Mouse (Mus musculus) hindbrain, embryonic 16.5 days (tissue): ENCODE measurements around the gene Dntt. TPM values are rescaled to one million over a fixed set of nuclear protein-coding genes. Genes with fewer than 3 reads are reported as not detected.

Experiments
- ATAC-seq: fragments of 200-750 bp; cut with Nextera tagmentation; 2 replicates; pipeline ENCODE4 v1.8.0; 2017; ENCODE audit warnings: moderate TSS enrichment, moderate library complexity
- H3K27ac ChIP-seq: fragments of 300-500 bp; sonication (generic); 2 replicates; pipeline ENCODE4 v1.5.1; 2014; ENCODE audit warnings: low read depth, mild to moderate bottlenecking, control low read depth, low read length, moderate library complexity
- H3K27me3 ChIP-seq: fragments of 300-500 bp; sonication (generic); replicated peaks from 2 replicates; pipeline ENCODE4 v1.6.1; 2014; ENCODE audit warnings: low read length; ENCODE audit not compliant: control insufficient read depth, insufficient read depth
- H3K36me3 ChIP-seq: fragments of 300-500 bp; sonication (generic); 2 replicates; pipeline ENCODE4 v1.6.1; 2014; ENCODE audit warnings: mild to moderate bottlenecking, low read length, moderate library complexity, mixed read lengths; ENCODE audit not compliant: control insufficient read depth, insufficient read depth
- H3K4me1 ChIP-seq: fragments of 300-500 bp; sonication (generic); 2 replicates; pipeline ENCODE4 v1.6.1; 2014; ENCODE audit warnings: low read depth, low read length; ENCODE audit not compliant: control insufficient read depth, insufficient read depth
- H3K4me2 ChIP-seq: fragments of 300-500 bp; sonication (generic); 2 replicates; pipeline ENCODE4 v1.6.1; 2014; ENCODE audit warnings: mild to moderate bottlenecking, low read length, control low read depth, moderate library complexity
- H3K4me3 ChIP-seq: fragments of 300-500 bp; sonication (generic); 2 replicates; pipeline ENCODE4 v1.5.1; 2014; ENCODE audit warnings: mild to moderate bottlenecking, low read length, control low read depth, moderate library complexity
- H3K9ac ChIP-seq: fragments of 300-500 bp; sonication (generic); 2 replicates; pipeline ENCODE4 v1.6.1; 2014; ENCODE audit warnings: low read depth, mild to moderate bottlenecking, control low read depth, low read length, moderate library complexity
- H3K9me3 ChIP-seq: fragments of 300-500 bp; sonication (generic); 2 replicates; pipeline ENCODE4 v1.6.1; 2014; ENCODE audit warnings: mild to moderate bottlenecking, low read length, moderate library complexity; ENCODE audit not compliant: control insufficient read depth
- WGBS: fragments of 180-500 bp; shearing (Covaris S2); extraction: QIAGEN DNeasy Blood & Tissue Kit; methylation state at CpG from one replicate; pipeline ENCODE4 v1.1.7; 2014; 5-methylcytosine and 5-hydroxymethylcytosine counted together
- polyA plus RNA-seq: library from polyadenylated mRNA; unstranded; fragments of >200 nt; fragmentation: Nextera tagmentation; extraction: Ambion mirVana; gene quantifications from 2 replicates; pipeline ENCODE4 v1.2.1, GENCODE M21; 2015

Gene Dntt
- polyA plus RNA-seq, 1 experiment from 2014 or later: 0.10 TPM

- no peak for ATAC-seq
- no peaks in the 10 kb centered on the region for H3K9me3 ChIP-seq
- no peaks in the 10 kb centered on the region for H3K36me3 ChIP-seq
- no peak overlapping the region for H3K27ac ChIP-seq
- H3K9ac ChIP-seq: no peak overlapping the region
- 36% methylated on average over 4 of the region's 4 CpGs for WGBS
- H3K4me1 ChIP-seq: peaks cover 4% of the 10 kb centered on the region; the same call in 1 of the 2 replicates
- H3K4me2 ChIP-seq: no peak overlapping the region
- H3K4me3 ChIP-seq: no peak overlapping the region
- no peaks in the 10 kb centered on the region; the same call in 1 of the 2 replicates for H3K27me3 ChIP-seq
These were observed 68.0 kb downstream of the Dntt start for GRCm38 (mm10) chr19:41097038-41097437.

- Histone ChIP-seq H3K36me3 (no peaks in the 10 kb centered on the region), H3K4me1 (peaks cover 4% of the 10 kb centered on the region; the same call in 1 of the 2 replicates), H3K9ac (no peak overlapping the region), H3K4me3 (no peak overlapping the region), H3K27me3 (no peaks in the 10 kb centered on the region; the same call in 1 of the 2 replicates), H3K4me2 (no peak overlapping the region), H3K27ac (peak overlapping the region; percentile 21; the same call in 1 of the 2 replicates), H3K9me3 (no peaks in the 10 kb centered on the region)
- ATAC-seq: peak; percentile 50
- 75% methylated on average over 7 of the region's 7 CpGs for WGBS
These were observed 71.8 kb downstream of the Dntt start for GRCm38 (mm10) chr19:41100863-41101262.

- no peaks in the 10 kb centered on the region for H3K9me3 ChIP-seq
- H3K36me3 ChIP-seq: no peaks in the 10 kb centered on the region
- no peak overlapping the region for H3K9ac ChIP-seq
- peak overlapping the region; percentile 21; the same call in 1 of the 2 replicates for H3K27ac ChIP-seq
- no peak overlapping the region for H3K4me2 ChIP-seq
- ATAC-seq: peak; percentile 93
- 52% methylated on average over 8 of the region's 8 CpGs for WGBS
- no peak overlapping the region for H3K4me3 ChIP-seq
- H3K4me1 ChIP-seq: peaks cover 4% of the 10 kb centered on the region; the same call in 1 of the 2 replicates
- no peaks in the 10 kb centered on the region; the same call in 1 of the 2 replicates for H3K27me3 ChIP-seq
These were observed 72.3 kb downstream of the Dntt start for GRCm38 (mm10) chr19:41101390-41101789.

- no peaks in the 10 kb centered on the region for H3K36me3 ChIP-seq
- H3K27ac ChIP-seq: no peak overlapping the region
- peaks cover 10% of the 10 kb centered on the region for H3K4me1 ChIP-seq
- ATAC-seq: peak; percentile 50; the same call in 1 of the 2 replicates
- 43% methylated on average over 8 of the region's 8 CpGs for WGBS
- no peak overlapping the region for H3K4me3 ChIP-seq
- H3K9me3 ChIP-seq: no peaks in the 10 kb centered on the region
- H3K27me3 ChIP-seq: no peaks in the 10 kb centered on the region
- H3K9ac ChIP-seq: no peak overlapping the region
- no peak overlapping the region for H3K4me2 ChIP-seq
These were observed 75.8 kb downstream of the Dntt start for GRCm38 (mm10) chr19:41104922-41105321.

GRCm38 (mm10) chr19:41107530-41107929 is 78.5 kb downstream of the Dntt start:
- WGBS: 69% methylated on average over 8 of the region's 8 CpGs
- no peaks in the 10 kb centered on the region for H3K9me3 ChIP-seq
- H3K9ac ChIP-seq: no peak overlapping the region
- peaks cover 13% of the 10 kb centered on the region for H3K4me1 ChIP-seq
- no peak overlapping the region for H3K4me3 ChIP-seq
- ATAC-seq: no peak
- no peaks in the 10 kb centered on the region for H3K27me3 ChIP-seq
- no peak overlapping the region for H3K27ac ChIP-seq
- no peaks in the 10 kb centered on the region for H3K36me3 ChIP-seq
- no peak overlapping the region for H3K4me2 ChIP-seq

GRCm38 (mm10) chr19:41108666-41109065 is 79.6 kb downstream of the Dntt start:
- Histone ChIP-seq H3K36me3 (no peaks in the 10 kb centered on the region), H3K9me3 (no peaks in the 10 kb centered on the region), H3K27me3 (no peaks in the 10 kb centered on the region), H3K4me1 (peaks cover 17% of the 10 kb centered on the region), H3K27ac (no peak overlapping the region), H3K4me3 (no peak overlapping the region), H3K9ac (no peak overlapping the region), H3K4me2 (no peak overlapping the region)
- 53% methylated on average over 7 of the region's 7 CpGs for WGBS
- no peak for ATAC-seq

Other genes with a start within 250 kb of the Dntt start
- 11.9 and 15.2 TPM in 2 replicates for gene Ccnj, start 198.0 kb upstream of the Dntt start, polyA plus RNA-seq
- gene Zfp518a, start 134.6 kb upstream of the Dntt start, polyA plus RNA-seq: 3.2 and 5.5 TPM in 2 replicates
- gene Blnk, start 34.7 kb upstream of the Dntt start, polyA plus RNA-seq: 0.96 and 0.97 TPM in 2 replicates
- gene Opalin, start 47.8 kb downstream of the Dntt start, polyA plus RNA-seq: not detected in 2 replicates
- gene Tll2, start 177.6 kb downstream of the Dntt start, polyA plus RNA-seq: 0.91 and 1.1 TPM in 2 replicates
- 80.3 and 89.3 TPM in 2 replicates for gene Tm9sf3, start 234.7 kb downstream of the Dntt start, polyA plus RNA-seq